Comparison of ENCODE assay signal across 10 mouse cellular contexts in genomic region chr1:140660751-140661403, GRCm38 (mm10).
DNase-seq lines count a peak whose midpoint lies in the region; ATAC-seq lines count a peak whose summit lies in the region.
"Had no signal": no experiment of that assay in that cellular context is flagged by ENCODE, and none has a peak within 500 bp of the region (broad histone marks: within the 10 kb centered on the region; RNA-seq: fewer than 3 reads in every experiment).

No protein-coding gene starts in this region.

- no peaks in the 10 kb centered on the region for H3K27me3 ChIP-seq in forebrain, embryonic 11.5 days (ENCODE audit: control insufficient read depth, insufficient read depth, low read length)
- no peaks in the 10 kb centered on the region for H3K27me3 ChIP-seq in forebrain, embryonic 10.5 days (ENCODE audit: poor library complexity, severe bottlenecking)
- no peaks in the 10 kb centered on the region for H3K27me3 ChIP-seq in limb, embryonic 12.5 days
- no peaks in the 10 kb centered on the region for H3K27me3 ChIP-seq in limb, embryonic 10.5 days (ENCODE audit: low read depth, poor library complexity, severe bottlenecking)
- H3K27me3 ChIP-seq in hindbrain, embryonic 12.5 days = no peaks in the 10 kb centered on the region
- no peaks in the 10 kb centered on the region for H3K27me3 ChIP-seq in neural tube, embryonic 15.5 days (replicated peaks)

- no peaks in the 10 kb centered on the region for H3K36me3 ChIP-seq in forebrain, embryonic 11.5 days (ENCODE audit: control insufficient read depth, insufficient read depth, low read length)
- no peaks in the 10 kb centered on the region for H3K36me3 ChIP-seq in forebrain, embryonic 10.5 days (replicated peaks)
- no peaks in the 10 kb centered on the region for H3K36me3 ChIP-seq in limb, embryonic 12.5 days
- no peaks in the 10 kb centered on the region for H3K36me3 ChIP-seq in limb, embryonic 10.5 days
- H3K36me3 ChIP-seq in hindbrain, embryonic 12.5 days = no peaks in the 10 kb centered on the region
- H3K36me3 ChIP-seq in neural tube, embryonic 15.5 days = no peaks in the 10 kb centered on the region

- DNase-seq in forebrain, embryonic 11.5 days (ENCODE audit: low spot score) = no peak
- no peak for DNase-seq in forebrain, embryonic 10.5 days (ENCODE audit: extremely low spot score, low spot score)
- DNase-seq in limb, embryonic 10.5 days (ENCODE audit: low spot score) = no peak
- no peak for DNase-seq in spleen, postnatal 14 days (ENCODE audit: low spot score in 2 of 2)
- DNase-seq in left cerebral cortex, adult 18-20 months (ENCODE audit: low spot score in 2 of 2) = no peak
- DNase-seq: thymus, postnatal 4 days had no signal

- H3K4me3 ChIP-seq in forebrain, embryonic 11.5 days (ENCODE audit: low read depth, low read length) = no peak overlapping the region
- H3K4me3 ChIP-seq in forebrain, embryonic 10.5 days = no peak overlapping the region
- H3K4me3 ChIP-seq in limb, embryonic 12.5 days (replicated peaks) = no peak overlapping the region
- H3K4me3 ChIP-seq in limb, embryonic 10.5 days = no peak overlapping the region
- no peak overlapping the region for H3K4me3 ChIP-seq in hindbrain, embryonic 12.5 days
- peak overlapping the region; percentile 17; the same call in 1 of the 2 replicates for H3K4me3 ChIP-seq in neural tube, embryonic 15.5 days (replicated peaks)

- ATAC-seq in forebrain, embryonic 11.5 days (replicated peaks; ENCODE audit: low FRiP score) = peak; percentile 60
- ATAC-seq in limb, embryonic 12.5 days (ENCODE audit: insufficient number of reproducible peaks, insufficient read depth, low FRiP score, low TSS enrichment, low read depth) = no peak
- 0 out of 2 replicates have a peak, but pooled peaks have one; percentile 58 for ATAC-seq in hindbrain, embryonic 12.5 days (ENCODE audit: low FRiP score)
- ATAC-seq in neural tube, embryonic 15.5 days (ENCODE audit: low FRiP score) = peak; percentile 59; the same call in 1 of the 2 replicates
- ATAC-seq: lung, postnatal 0 days had no signal

- H3K9ac ChIP-seq in forebrain, embryonic 11.5 days (ENCODE audit: low read length) = no peak overlapping the region
- no peak overlapping the region for H3K9ac ChIP-seq in limb, embryonic 12.5 days (replicated peaks)
- H3K9ac ChIP-seq in hindbrain, embryonic 12.5 days = no peak overlapping the region
- no peak overlapping the region for H3K9ac ChIP-seq in neural tube, embryonic 15.5 days (replicated peaks)

- H3K4me1 ChIP-seq in forebrain, embryonic 11.5 days (replicated peaks; ENCODE audit: control insufficient read depth, insufficient read depth, low read length) = no peaks in the 10 kb centered on the region
- no peaks in the 10 kb centered on the region for H3K4me1 ChIP-seq in forebrain, embryonic 10.5 days
- H3K4me1 ChIP-seq in limb, embryonic 12.5 days (replicated peaks) = no peaks in the 10 kb centered on the region
- H3K4me1 ChIP-seq in limb, embryonic 10.5 days = no peaks in the 10 kb centered on the region
- no peaks in the 10 kb centered on the region for H3K4me1 ChIP-seq in hindbrain, embryonic 12.5 days
- H3K4me1 ChIP-seq in neural tube, embryonic 15.5 days = no peaks in the 10 kb centered on the region; the same call in 1 of the 2 replicates

- peak overlapping the region; percentile 18; the same call in 1 of the 2 replicates for H3K4me2 ChIP-seq in forebrain, embryonic 11.5 days (ENCODE audit: low read depth, low read length, severe bottlenecking)
- peak overlapping the region; percentile 26; the same call in 1 of the 2 replicates for H3K4me2 ChIP-seq in limb, embryonic 12.5 days
- peak overlapping the region; percentile 30; the same call in 1 of the 2 replicates for H3K4me2 ChIP-seq in hindbrain, embryonic 12.5 days (replicated peaks)
- peak overlapping the region; percentile 41 for H3K4me2 ChIP-seq in neural tube, embryonic 15.5 days

- no peaks in the 10 kb centered on the region for H3K9me3 ChIP-seq in forebrain, embryonic 11.5 days (ENCODE audit: control insufficient read depth, low read length)
- H3K9me3 ChIP-seq in forebrain, embryonic 10.5 days = no peaks in the 10 kb centered on the region
- no peaks in the 10 kb centered on the region for H3K9me3 ChIP-seq in limb, embryonic 12.5 days
- no peaks in the 10 kb centered on the region for H3K9me3 ChIP-seq in limb, embryonic 10.5 days (replicated peaks)
- H3K9me3 ChIP-seq in hindbrain, embryonic 12.5 days (replicated peaks) = no peaks in the 10 kb centered on the region
- no peaks in the 10 kb centered on the region for H3K9me3 ChIP-seq in neural tube, embryonic 15.5 days (replicated peaks)

- WGBS in forebrain, embryonic 11.5 days = 44% methylated on average over 12 of the region's 12 CpGs
- 55% methylated on average over 12 of the region's 12 CpGs for WGBS in forebrain, embryonic 10.5 days
- 53% methylated on average over 12 of the region's 12 CpGs for WGBS in limb, embryonic 12.5 days
- WGBS in limb, embryonic 10.5 days = 57% methylated on average over 12 of the region's 12 CpGs
- WGBS in hindbrain, embryonic 12.5 days = 57% methylated on average over 12 of the region's 12 CpGs
- 49% methylated on average over 12 of the region's 12 CpGs for WGBS in neural tube, embryonic 15.5 days

- no peak overlapping the region for H3K27ac ChIP-seq in forebrain, embryonic 11.5 days (ENCODE audit: low read depth, low read length)
- no peak overlapping the region for H3K27ac ChIP-seq in forebrain, embryonic 10.5 days
- H3K27ac ChIP-seq in limb, embryonic 12.5 days = no peak overlapping the region
- H3K27ac ChIP-seq in limb, embryonic 10.5 days = no peak overlapping the region
- no peak overlapping the region for H3K27ac ChIP-seq in hindbrain, embryonic 12.5 days
- no peak overlapping the region for H3K27ac ChIP-seq in neural tube, embryonic 15.5 days (replicated peaks)
